Mouse (Mus musculus) 416B (cell line): ENCODE measurements around the gene Tmem37.

Experiments
- DNase-seq: peaks from one replicate; pipeline ENCODE4 v3.0.0; 2011; ENCODE audit warnings: low read depth

The Tmem37 gene

GRCm38 (mm10) chr1:120073519-120074306 lies at the start of gene Tmem37:
TSS of gene Tmem37 (minus strand) at chr1:120074074.
- DNase-seq = peak; percentile 83

GRCm38 (mm10) chr1:120122634-120123383 lies 48.9 kb upstream of the Tmem37 start:
- DNase-seq = peak; percentile 71

DNA sequence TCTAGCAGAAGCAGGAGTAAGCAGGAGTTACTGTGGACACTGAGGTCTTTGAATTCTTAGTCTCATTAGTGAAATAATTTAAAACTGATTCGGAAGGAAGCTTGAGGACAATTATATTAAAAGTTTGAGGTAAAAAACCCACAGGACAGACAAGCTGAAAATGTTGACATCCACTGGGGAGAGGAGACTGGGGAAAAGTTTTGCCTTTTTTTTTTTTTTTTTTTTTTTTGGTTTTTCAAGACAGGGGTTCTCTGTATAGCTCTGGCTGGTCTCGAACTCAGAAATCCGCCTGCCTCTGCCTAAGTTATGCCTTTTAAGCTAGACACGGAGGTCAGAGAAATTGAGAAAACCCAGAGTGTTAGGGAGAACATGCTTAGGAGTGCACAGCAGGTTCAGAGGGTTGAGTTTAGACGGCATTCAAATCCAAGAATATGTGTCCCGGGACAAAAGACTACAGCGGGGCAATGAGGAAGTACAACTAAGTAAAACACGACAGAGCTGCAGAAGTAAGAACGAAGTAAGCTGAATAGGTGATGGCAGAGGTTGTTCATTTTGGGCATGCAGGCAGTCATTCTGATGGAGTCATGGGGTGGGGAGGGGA lies 48.2 kb upstream of the Tmem37 start:
- DNase-seq = peak; percentile 46

DNA sequence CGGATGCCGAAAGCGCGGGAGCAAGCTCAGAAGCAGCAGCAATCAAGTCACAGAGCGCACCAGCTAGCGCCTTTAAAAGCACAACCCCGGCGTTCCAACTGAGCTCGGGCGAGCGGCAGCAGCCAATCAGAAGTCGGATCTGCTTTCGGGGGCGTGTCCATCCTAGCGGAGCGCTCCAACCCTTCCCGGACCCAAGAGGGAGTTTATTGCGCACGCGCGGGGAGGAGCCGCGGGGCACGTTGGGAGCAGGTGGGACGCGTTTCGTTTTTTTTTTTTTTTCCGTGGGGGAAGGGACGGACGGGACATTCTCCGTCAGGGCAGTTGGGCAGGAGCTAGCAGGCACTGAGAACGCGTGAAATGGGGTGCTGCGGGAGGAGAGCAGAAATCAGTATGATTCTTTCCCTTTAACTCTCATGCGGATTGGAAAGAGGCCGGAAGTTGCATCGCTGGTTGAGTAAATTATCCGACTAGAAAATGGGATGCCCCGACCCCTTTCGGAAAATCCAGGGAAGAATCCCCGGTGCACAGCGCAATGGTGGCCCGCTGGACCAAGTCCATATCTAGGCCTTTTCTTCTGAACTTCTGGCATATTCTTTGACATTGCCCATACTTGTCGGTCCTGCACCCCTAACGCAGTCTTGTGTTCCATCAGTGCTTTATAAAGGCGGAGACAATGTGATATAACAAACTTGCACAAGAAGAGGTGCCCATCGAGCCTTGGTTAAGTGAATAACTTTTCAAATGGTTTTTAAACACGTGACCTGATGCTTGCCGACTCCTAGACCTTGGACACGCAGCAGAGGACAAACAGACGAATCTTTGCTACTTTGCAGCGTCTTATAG lies 47.3 kb upstream of the Tmem37 start, which contains the start of the genes Dbi and 3110009E18Rik:
Dbi (minus strand) TSS at position 110 of the 843 bp plus-strand sequence.
3110009E18Rik (plus strand) TSS at position 219 of the 843 bp plus-strand sequence.
- DNase-seq = peak; percentile 99

GRCm38 (mm10) chr1:120120141-120120968 lies 46.5 kb upstream of the Tmem37 start:
- peak; percentile 69 for DNase-seq

DNA sequence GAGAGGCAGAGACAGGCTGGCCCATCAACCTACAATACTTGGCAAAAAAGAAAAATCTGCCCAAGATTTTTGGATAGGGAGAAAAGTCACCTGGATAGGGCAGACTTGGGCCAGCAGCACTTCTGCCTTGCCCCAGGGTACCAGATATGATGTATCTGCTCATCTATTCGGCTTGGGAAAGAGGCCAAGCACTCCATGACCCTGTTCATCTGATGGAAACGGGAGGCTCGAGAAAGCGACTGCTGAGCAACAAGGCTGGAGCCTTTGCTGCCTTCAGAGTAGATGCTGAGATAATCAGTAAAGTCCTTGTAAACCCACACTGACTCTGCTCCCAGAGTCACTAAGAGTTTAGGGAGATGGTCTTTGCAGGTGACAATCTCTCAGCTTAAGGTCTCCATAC lies 45.5 kb upstream of the Tmem37 start:
- no peak for DNase-seq

DNA sequence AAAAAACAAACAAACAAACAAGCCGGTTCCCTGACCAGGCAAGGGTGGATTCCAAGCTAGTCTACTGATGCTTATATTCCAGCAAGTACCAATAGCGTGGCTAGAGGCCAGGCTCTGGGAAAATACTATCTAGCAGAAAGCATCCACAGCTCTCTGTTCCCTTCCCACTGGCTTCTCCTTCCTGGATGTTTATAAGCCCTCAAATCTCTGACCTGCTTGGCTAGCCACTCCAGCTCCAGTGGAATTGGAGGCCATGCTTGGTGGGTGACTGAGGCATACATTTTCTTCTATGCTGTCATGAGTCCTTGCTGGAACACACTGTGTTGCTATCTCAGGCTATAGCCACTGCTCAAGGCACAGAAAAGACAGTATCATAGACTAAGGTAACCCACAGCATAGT lies 45.0 kb upstream of the Tmem37 start:
- no peak for DNase-seq

DNA sequence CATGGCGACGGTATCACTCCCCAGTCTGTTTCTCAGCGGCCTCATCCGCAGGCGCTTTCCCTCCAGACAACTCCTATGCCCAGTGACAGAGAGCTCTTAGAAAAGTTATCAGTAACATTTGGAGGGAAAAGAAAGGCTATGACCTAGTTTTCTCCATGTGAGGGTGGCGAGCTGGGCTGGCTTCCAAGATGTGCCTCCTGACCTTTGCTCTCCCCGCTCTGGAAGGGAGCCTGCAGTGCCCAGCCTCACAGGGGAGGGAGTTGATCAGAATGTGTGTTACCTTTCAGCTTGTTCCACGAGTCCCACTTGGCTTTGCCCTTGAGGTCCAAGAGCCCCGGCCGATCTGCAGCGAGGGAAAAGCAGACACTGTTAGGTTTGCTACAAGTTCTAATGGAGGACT lies 42.2 kb upstream of the Tmem37 start:
- DNase-seq = no peak

DNA sequence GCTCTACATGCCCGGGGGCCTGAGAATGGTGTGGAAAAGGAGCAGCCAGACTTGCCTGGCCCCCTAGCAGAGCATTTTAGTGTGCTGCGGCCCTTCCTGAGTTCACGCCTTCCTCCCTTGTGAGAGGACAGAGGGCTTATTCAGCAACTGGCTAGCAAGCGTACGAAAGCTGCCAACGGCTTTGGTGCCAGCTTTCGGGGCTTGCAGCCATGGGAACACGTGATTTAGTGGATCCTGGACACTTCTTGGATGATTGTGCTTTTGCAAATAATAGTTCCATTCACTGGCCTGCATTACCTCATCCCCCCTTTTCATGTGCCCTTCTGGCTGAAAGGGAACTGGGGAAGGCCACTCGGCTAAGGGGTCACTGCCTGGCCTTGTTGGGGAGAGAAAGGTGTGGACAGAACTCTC lies 41.8 kb upstream of the Tmem37 start:
- no peak for DNase-seq

GRCm38 (mm10) chr1:120112251-120113187 lies 38.6 kb upstream of the Tmem37 start:
- peak; percentile 71 for DNase-seq

- no peak for DNase-seq
Measured at GRCm38 (mm10) chr1:120111766-120112165, 37.9 kb upstream of the Tmem37 start.

- no peak for DNase-seq
Measured at GRCm38 (mm10) chr1:120109741-120110432, 36.0 kb upstream of the Tmem37 start.

DNA sequence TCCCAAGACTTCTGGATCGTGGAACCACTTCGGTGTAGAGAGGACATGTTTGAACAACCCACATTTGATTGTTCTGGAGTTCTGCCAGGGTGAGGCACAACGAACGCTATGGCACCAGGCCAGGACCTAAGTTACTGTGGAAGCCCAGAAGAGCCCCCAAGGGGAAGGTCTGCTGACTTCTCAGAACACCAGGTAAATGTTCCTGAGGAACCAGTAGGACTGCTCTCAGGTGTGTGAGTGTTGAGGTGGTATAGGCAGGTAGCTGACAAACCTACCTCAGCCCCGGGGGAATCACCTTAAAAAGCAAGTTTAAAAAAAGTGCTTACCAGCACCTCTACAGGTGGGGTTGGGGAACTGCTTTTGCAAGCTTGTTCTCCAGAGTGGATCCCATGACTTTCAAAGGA lies 31.7 kb upstream of the Tmem37 start:
- DNase-seq = peak; percentile 11

DNA sequence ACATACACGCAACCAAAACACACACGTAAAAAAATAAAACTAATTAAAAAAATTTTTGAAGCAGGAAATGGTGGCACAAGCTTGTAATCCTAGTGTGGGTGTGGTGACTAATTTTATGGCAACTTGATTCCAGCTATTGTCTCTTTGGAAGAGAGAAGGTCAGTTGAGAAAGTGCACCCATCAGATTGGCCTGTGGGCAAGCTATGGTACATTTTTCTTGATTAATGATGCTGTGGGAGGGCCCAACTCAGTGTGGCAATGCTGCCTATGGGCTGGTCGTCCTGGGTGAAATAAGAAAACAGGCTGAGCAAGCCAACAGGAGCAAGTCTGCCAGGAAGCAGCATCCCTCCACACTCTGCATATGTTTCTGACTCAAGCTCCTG lies 27.3 kb upstream of the Tmem37 start:
- peak; percentile 21 for DNase-seq

GRCm38 (mm10) chr1:120100456-120101226 lies 26.8 kb upstream of the Tmem37 start:
- DNase-seq = peak; percentile 79

GRCm38 (mm10) chr1:120099483-120099882 lies 25.6 kb upstream of the Tmem37 start:
- DNase-seq = peak; percentile 92

DNA sequence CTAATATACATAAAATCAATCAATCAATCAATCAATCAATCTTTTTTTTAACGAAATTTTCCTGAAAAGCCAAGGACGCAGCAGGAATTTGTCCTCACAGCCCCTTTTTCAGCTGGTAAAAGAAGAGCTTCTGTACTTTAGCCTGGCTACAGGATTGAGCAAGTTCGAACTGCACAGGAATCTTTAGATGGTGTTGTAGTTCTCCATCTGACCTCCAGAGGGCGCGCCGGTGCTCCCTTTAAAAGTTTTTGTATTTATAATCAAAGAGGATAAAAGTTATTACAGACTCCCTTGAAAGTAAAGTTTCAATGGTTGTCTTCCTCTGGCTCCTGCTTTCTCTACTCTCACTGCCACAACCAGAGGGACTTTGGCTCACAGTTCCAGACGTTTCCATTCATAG lies 24.5 kb upstream of the Tmem37 start:
- DNase-seq = peak; percentile 76

- DNase-seq = peak; percentile 39
Measured at GRCm38 (mm10) chr1:120094920-120095319, 21.0 kb upstream of the Tmem37 start.
